Comparison of ENCODE assay signal across 7 mouse cellular contexts in the genomic region with DNA sequence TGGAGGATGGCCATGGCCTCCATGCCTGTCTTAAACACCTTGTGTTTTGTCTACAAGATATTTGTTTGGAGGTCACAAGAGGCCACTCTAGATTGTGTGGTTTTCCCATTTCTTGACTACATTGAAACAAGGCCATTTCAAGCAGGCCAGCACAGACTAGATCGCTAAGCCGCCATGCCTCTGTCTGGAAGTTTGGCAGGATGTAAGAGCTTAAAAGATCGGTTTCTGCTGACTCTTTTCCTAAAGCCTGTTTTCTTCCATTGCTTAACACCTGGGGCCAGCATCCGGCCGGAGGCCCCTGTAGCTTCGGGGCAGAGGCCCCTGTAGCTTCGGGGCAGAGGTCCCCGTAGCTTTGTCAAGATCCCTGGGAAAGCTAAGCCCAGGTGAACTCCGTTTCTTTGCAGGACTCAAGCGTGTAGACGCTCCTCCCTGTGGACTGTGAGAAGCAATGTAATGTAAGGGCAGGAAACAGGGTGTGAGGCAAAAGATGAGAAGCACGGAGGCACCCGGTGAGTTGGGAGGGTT.
DNase-seq lines count a peak whose midpoint lies in the region; ATAC-seq and TF ChIP-seq lines count a peak whose summit lies in the region.

No protein-coding gene starts in this region.

- H3K9me3 ChIP-seq in kidney, embryonic 15.5 days (replicated peaks), result no peaks in the 10 kb centered on the region
- no peaks in the 10 kb centered on the region for H3K9me3 ChIP-seq in embryonic facial prominence, embryonic 10.5 days
- no peaks in the 10 kb centered on the region for H3K9me3 ChIP-seq in hindbrain, postnatal 0 days (ENCODE audit: low read length)
- no peaks in the 10 kb centered on the region for H3K9me3 ChIP-seq in midbrain, embryonic 15.5 days

- H3K4me1 ChIP-seq in kidney, embryonic 15.5 days, result peaks cover 32% of the 10 kb centered on the region
- peaks cover 37% of the 10 kb centered on the region for H3K4me1 ChIP-seq in embryonic facial prominence, embryonic 10.5 days
- H3K4me1 ChIP-seq in hindbrain, postnatal 0 days (ENCODE audit: insufficient read depth, low read length), result 0 out of 2 replicates have a peak, but pooled peaks cover 24% of the 10 kb centered on the region
- peaks cover 32% of the 10 kb centered on the region for H3K4me1 ChIP-seq in midbrain, embryonic 15.5 days

- no peak for TF ChIP-seq CTCF in hindbrain, postnatal 0 days (IDR thresholded peaks at IDR 0.05; ENCODE audit: low read depth)

- no peak for DNase-seq in kidney, postnatal 36 days
- peak; percentile 34 for DNase-seq in embryonic facial prominence, embryonic 10.5 days (ENCODE audit: low spot score)
- no peak for DNase-seq in hindbrain, postnatal 0 days (ENCODE audit: low spot score)
- no peak for DNase-seq in left cerebral cortex, adult 18-20 months (ENCODE audit: low spot score in 2 of 2)
- DNase-seq in right cerebral cortex, postnatal 14 days, result no peak

- peak overlapping the region; percentile 55 for H3K27ac ChIP-seq in kidney, embryonic 15.5 days
- H3K27ac ChIP-seq in embryonic facial prominence, embryonic 10.5 days (replicated peaks), result peak overlapping the region; percentile 45
- no peak overlapping the region for H3K27ac ChIP-seq in hindbrain, postnatal 0 days
- H3K27ac ChIP-seq in midbrain, embryonic 15.5 days, result no peak overlapping the region

- peak overlapping the region; percentile 42 for H3K4me2 ChIP-seq in kidney, embryonic 15.5 days
- H3K4me2 ChIP-seq in hindbrain, postnatal 0 days (ENCODE audit: low read depth, low read length), result peak overlapping the region; percentile 6; the same call in 1 of the 2 replicates
- H3K4me2 ChIP-seq in midbrain, embryonic 15.5 days, result peak overlapping the region; percentile 0; the same call in 1 of the 2 replicates

- no peak overlapping the region for H3K4me3 ChIP-seq in kidney, embryonic 15.5 days (replicated peaks)
- peak overlapping the region; percentile 36; the same call in 1 of the 2 replicates for H3K4me3 ChIP-seq in embryonic facial prominence, embryonic 10.5 days
- H3K4me3 ChIP-seq in hindbrain, postnatal 0 days (ENCODE audit: low read length), result no peak overlapping the region
- no peak overlapping the region for H3K4me3 ChIP-seq in midbrain, embryonic 15.5 days

- WGBS in kidney, embryonic 15.5 days, result 24% methylated on average over 13 of the region's 13 CpGs
- 41% methylated on average over 13 of the region's 13 CpGs for WGBS in embryonic facial prominence, embryonic 10.5 days
- WGBS in hindbrain, postnatal 0 days, result 39% methylated on average over 13 of the region's 13 CpGs
- WGBS in midbrain, embryonic 15.5 days, result 36% methylated on average over 13 of the region's 13 CpGs

- H3K9ac ChIP-seq in kidney, embryonic 15.5 days, result no peak overlapping the region
- no peak overlapping the region for H3K9ac ChIP-seq in hindbrain, postnatal 0 days (replicated peaks; ENCODE audit: low read length)
- H3K9ac ChIP-seq in midbrain, embryonic 15.5 days, result no peak overlapping the region

- no peaks in the 10 kb centered on the region for H3K36me3 ChIP-seq in kidney, embryonic 15.5 days
- H3K36me3 ChIP-seq in embryonic facial prominence, embryonic 10.5 days (replicated peaks), result no peaks in the 10 kb centered on the region
- H3K36me3 ChIP-seq in hindbrain, postnatal 0 days (ENCODE audit: insufficient read depth, low read length), result no peaks in the 10 kb centered on the region
- H3K36me3 ChIP-seq in midbrain, embryonic 15.5 days (replicated peaks), result no peaks in the 10 kb centered on the region

- peak; percentile 20 for ATAC-seq in kidney, embryonic 15.5 days (replicated peaks; ENCODE audit: low FRiP score)
- 0 out of 2 replicates have a peak, but pooled peaks have one; percentile 4 for ATAC-seq in hindbrain, postnatal 0 days
- ATAC-seq in midbrain, embryonic 15.5 days (replicated peaks), result 0 out of 2 replicates have a peak, but pooled peaks have one; percentile 2

- H3K27me3 ChIP-seq in kidney, embryonic 15.5 days, result no peaks in the 10 kb centered on the region
- H3K27me3 ChIP-seq in embryonic facial prominence, embryonic 10.5 days (replicated peaks; ENCODE audit: low read depth, poor library complexity, severe bottlenecking), result peaks cover 25% of the 10 kb centered on the region
- no peaks in the 10 kb centered on the region for H3K27me3 ChIP-seq in hindbrain, postnatal 0 days (ENCODE audit: insufficient read depth, low read length)
- H3K27me3 ChIP-seq in midbrain, embryonic 15.5 days (replicated peaks), result no peaks in the 10 kb centered on the region

Comparison
In these comparisons a context has a peak if more than half of its experiments do, and no peak if none do; other contexts are left out.
1. H3K27ac ChIP-seq: peak in kidney, embryonic 15.5 days (single experiment) and embryonic facial prominence, embryonic 10.5 days (single experiment); none in hindbrain, postnatal 0 days (single experiment) and midbrain, embryonic 15.5 days (single experiment).
2. Peak in every context shown above with its lines, with median percentiles within 50 percentile points of each other: ATAC-seq and H3K4me2 ChIP-seq.